Mouse (Mus musculus) intestine, postnatal 0 days (tissue): ENCODE measurements around the gene Lama5. TPM values are rescaled to one million over a fixed set of nuclear protein-coding genes. Genes with fewer than 3 reads are reported as not detected.

Experiments used
- ATAC-seq: fragments of 200-750 bp; cut with Nextera tagmentation; 2 replicates; pipeline ENCODE4 v1.8.0; 2017; ENCODE audit warnings: mild to moderate bottlenecking, moderate TSS enrichment, moderate library complexity
- H3K27ac ChIP-seq: fragments of 300-500 bp; sonication (generic); 2 replicates; pipeline ENCODE4 v1.5.1; 2014; ENCODE audit warnings: mild to moderate bottlenecking, low read depth, low read length, moderate library complexity
- H3K27me3 ChIP-seq: fragments of 300-500 bp; sonication (generic); replicated peaks from 2 replicates; pipeline ENCODE4 v1.6.1; 2014; ENCODE audit warnings: low read length, mixed read lengths; ENCODE audit not compliant: control insufficient read depth, insufficient read depth
- H3K36me3 ChIP-seq: fragments of 300-500 bp; sonication (generic); 2 replicates; pipeline ENCODE4 v1.6.1; 2014; ENCODE audit warnings: mild to moderate bottlenecking, moderate library complexity; ENCODE audit not compliant: control insufficient read depth, insufficient read depth
- H3K4me1 ChIP-seq: fragments of 300-500 bp; sonication (generic); replicated peaks from 2 replicates; pipeline ENCODE4 v1.6.1; 2014; ENCODE audit warnings: antibody characterized with exemption, low read length, mixed read lengths; ENCODE audit not compliant: control insufficient read depth, insufficient read depth
- H3K4me2 ChIP-seq: fragments of 300-500 bp; sonication (generic); replicated peaks from 2 replicates; pipeline ENCODE4 v1.6.1; 2014; ENCODE audit warnings: low read depth, mild to moderate bottlenecking, moderate library complexity
- H3K4me3 ChIP-seq: fragments of 300-500 bp; sonication (generic); 2 replicates; pipeline ENCODE4 v1.5.1; 2014; ENCODE audit warnings: low read depth, low read length
- H3K9ac ChIP-seq: fragments of 300-500 bp; sonication (generic); 2 replicates; pipeline ENCODE4 v1.6.1; 2014; ENCODE audit warnings: mild to moderate bottlenecking, low read depth, low read length
- H3K9me3 ChIP-seq: fragments of 300-500 bp; sonication (generic); 2 replicates; pipeline ENCODE4 v1.6.1; 2016; ENCODE audit warnings: mixed run types; ENCODE audit not compliant: control insufficient read depth
- CTCF ChIP-seq: sonication (generic); IDR thresholded peaks from 2 replicates; pipeline ENCODE4 v1.5.1; 2016; ENCODE audit warnings: low read depth, mild to moderate bottlenecking, control low read depth, antibody characterized with exemption, moderate library complexity
- WGBS: fragments of 180-500 bp; shearing (Covaris S2); extraction: QIAGEN DNeasy Blood & Tissue Kit; methylation state at CpG from one replicate; pipeline ENCODE4 v1.1.7; 2014; 5-methylcytosine and 5-hydroxymethylcytosine counted together
- polyA plus RNA-seq: library from polyadenylated mRNA; unstranded; fragments of >200 nt; fragmentation: Nextera tagmentation; extraction: Ambion mirVana; gene quantifications from 2 replicates; pipeline ENCODE4 v1.2.1, GENCODE M21; 2015

Lama5 gene
- polyA plus RNA-seq, 1 experiment from 2014 or later = 19.8 TPM

DNA sequence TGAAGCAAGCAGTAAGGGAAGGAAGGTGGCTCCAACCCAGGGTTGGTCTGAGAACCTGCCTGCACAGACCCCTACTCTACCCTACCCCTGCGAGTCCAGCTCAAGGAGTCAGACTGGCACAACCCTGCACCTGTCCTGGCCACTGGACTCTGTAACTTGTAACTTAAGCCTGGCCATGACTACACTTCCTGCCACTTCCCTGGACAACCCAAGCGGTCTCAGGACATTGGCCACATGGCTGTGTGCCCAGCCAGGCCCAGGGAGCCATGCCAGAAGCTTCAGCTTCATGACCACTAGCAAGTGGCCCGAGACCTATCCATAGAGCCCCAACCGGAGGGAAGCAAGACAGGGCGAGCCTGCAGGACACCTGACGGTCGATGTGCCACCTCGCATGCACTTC, 8.1 kb downstream of the Lama5 start:
- Histone ChIP-seq H3K9me3 (no peaks in the 10 kb centered on the region), H3K27me3 (no peaks in the 10 kb centered on the region), H3K36me3 (no peaks in the 10 kb centered on the region), H3K4me2 (no peak overlapping the region), H3K9ac (no peak overlapping the region), H3K27ac (peak overlapping the region; percentile 41; the same call in 1 of the 2 replicates), H3K4me1 (peaks cover 20% of the 10 kb centered on the region), H3K4me3 (no peak overlapping the region)
- WGBS = 85% methylated on average over 8 of the region's 8 CpGs
- no peak for ATAC-seq
- TF ChIP-seq CTCF = no peak

DNA sequence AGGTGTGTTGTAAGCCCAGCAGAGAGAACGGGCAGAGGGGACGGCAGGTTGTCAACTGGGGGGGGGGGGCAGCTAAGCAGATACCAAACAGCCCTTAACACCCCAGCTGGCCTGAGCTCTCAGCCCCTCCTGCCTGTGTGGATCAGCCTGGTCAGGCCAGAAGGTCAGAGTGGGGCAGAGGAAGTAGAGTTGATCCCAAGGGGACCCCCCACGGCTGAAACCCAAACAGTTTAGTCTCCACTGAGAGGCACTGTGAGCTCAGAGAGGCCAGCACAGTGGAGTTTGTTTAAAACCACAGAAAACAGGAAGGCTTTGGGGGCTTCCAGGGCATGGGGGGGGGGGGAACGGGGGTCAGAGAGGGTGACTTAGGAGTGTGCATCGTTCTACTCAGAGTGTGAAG, 8.7 kb downstream of the Lama5 start:
- no peaks in the 10 kb centered on the region for H3K36me3 ChIP-seq
- WGBS = 53% methylated on average over 5 of the region's 5 CpGs
- 0 out of 2 replicates have a peak, but pooled peaks cover 3% of the 10 kb centered on the region for H3K9me3 ChIP-seq
- H3K27ac ChIP-seq = no peak overlapping the region
- H3K4me1 ChIP-seq = peaks cover 20% of the 10 kb centered on the region
- H3K4me2 ChIP-seq = no peak overlapping the region
- no peaks in the 10 kb centered on the region for H3K27me3 ChIP-seq
- no peak overlapping the region for H3K4me3 ChIP-seq
- H3K9ac ChIP-seq = no peak overlapping the region
- ATAC-seq = no peak
- no peak for TF ChIP-seq CTCF

DNA sequence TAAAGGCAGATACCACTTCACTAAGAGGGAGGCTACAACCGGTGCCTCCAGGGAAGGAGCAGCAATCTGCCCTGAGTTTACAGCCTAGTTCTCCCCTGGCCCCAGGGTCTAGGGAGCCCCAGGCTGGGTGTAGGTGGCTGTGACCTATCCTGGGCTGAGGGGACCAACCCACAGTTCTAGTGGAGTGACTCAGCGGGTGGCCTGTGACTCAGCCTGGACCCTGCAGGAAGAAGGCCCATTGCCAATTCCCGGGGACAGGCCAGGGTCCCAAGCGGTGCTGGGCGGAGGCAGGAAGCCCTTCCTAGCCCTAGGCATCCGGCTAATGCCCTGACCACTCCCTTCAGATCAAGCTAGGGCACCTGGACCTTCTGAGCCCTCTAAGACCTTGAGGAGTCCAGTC, 9.7 kb downstream of the Lama5 start:
- no peak overlapping the region for H3K27ac ChIP-seq
- H3K9me3 ChIP-seq = 0 out of 2 replicates have a peak, but pooled peaks cover 3% of the 10 kb centered on the region
- 32% methylated on average over 6 of the region's 6 CpGs for WGBS
- H3K4me2 ChIP-seq = no peak overlapping the region
- TF ChIP-seq CTCF = no peak
- peak; percentile 37; the same call in 1 of the 2 replicates for ATAC-seq
- no peak overlapping the region for H3K9ac ChIP-seq
- no peak overlapping the region for H3K4me3 ChIP-seq
- no peaks in the 10 kb centered on the region for H3K27me3 ChIP-seq
- H3K36me3 ChIP-seq = no peaks in the 10 kb centered on the region
- H3K4me1 ChIP-seq = peaks cover 20% of the 10 kb centered on the region

DNA sequence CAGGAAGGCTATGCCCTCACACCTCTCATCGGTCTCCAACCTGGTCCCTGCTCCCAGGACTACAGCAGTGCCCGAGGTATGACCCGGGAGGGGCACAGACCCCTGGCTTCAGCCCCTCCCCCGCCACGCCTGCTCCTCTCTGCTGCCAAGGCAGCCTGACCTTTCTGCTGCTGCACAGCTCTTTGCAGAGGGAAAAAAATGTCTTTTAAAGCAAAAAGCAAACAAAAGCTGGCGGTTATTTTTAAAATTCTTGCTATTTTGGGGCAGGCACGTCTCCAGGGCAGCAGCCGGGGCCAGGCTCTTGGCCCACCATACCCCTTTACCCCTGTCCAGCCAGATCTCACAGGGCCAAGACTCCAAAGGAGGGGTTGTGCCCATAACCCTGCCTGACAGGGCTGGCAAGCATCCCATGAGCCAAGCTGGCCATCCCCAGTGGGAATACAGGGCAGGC, 10.6 kb downstream of the Lama5 start:
- H3K27ac ChIP-seq = peak overlapping the region; percentile 68; the same call in 1 of the 2 replicates
- no peak for ATAC-seq
- H3K4me1 ChIP-seq = peaks cover 17% of the 10 kb centered on the region
- no peak overlapping the region for H3K4me3 ChIP-seq
- 45% methylated on average over 8 of the region's 8 CpGs for WGBS
- H3K9me3 ChIP-seq = 0 out of 2 replicates have a peak, but pooled peaks cover 3% of the 10 kb centered on the region
- no peak overlapping the region for H3K9ac ChIP-seq
- H3K27me3 ChIP-seq = no peaks in the 10 kb centered on the region
- TF ChIP-seq CTCF = no peak
- no peak overlapping the region for H3K4me2 ChIP-seq
- H3K36me3 ChIP-seq = no peaks in the 10 kb centered on the region

DNA sequence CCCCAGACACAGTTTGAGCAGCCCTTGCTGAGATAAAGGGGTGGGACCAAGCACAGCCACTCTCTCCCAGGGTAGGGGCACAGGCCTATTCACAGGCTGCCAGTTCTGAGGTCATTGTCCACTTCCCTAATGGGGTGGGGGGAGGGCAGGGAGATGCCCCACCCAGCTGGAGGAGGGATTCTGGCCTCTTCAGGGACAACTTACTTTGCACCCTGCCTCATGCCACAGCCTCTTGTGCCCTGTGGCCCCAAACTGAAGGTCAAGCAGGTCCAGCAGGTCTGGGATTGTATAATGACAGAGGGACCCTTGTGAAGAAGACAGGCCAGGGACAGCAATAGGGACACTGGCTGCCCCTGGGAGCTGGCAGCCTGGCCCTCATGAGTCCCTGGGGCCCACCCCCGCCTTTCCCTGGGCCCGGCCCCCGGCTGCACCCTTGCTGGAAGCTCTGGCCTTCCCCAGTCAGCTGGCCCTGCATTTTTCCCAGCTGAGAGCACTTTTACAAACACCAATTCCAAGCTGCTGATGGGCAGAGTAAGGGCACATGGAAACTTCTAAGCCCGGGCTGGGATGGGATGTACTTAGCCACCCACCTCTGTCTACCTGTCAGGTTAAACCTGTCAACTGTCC, 11.2 kb downstream of the Lama5 start:
- Histone ChIP-seq H3K27ac (peak overlapping the region; percentile 68), H3K9ac (no peak overlapping the region), H3K4me3 (no peak overlapping the region), H3K4me1 (peaks cover 16% of the 10 kb centered on the region), H3K36me3 (no peaks in the 10 kb centered on the region), H3K4me2 (no peak overlapping the region), H3K27me3 (no peaks in the 10 kb centered on the region), H3K9me3 (0 out of 2 replicates have a peak, but pooled peaks cover 3% of the 10 kb centered on the region)
- 25% methylated on average over 4 of the region's 4 CpGs for WGBS
- ATAC-seq = peak; percentile 60
- no peak for TF ChIP-seq CTCF

DNA sequence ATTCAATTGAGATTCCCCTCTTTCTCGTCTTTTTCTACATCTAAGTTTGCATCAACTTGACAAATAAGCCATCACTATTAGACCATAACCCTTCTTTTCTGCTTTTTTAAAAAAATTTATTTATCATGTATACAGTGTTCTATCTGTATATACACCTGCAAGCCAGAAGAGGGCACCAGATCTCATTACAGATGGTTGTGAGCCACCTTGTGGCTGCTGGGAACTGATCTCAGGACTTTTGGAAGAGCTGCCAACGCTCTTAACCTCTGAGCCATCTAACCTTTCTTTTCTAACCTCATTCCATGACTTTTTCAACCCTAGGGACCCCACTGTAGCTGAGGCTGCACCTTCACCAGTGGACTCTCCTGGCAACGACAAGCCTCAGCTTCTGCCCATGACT, 13.4 kb downstream of the Lama5 start:
- no peaks in the 10 kb centered on the region for H3K36me3 ChIP-seq
- H3K9me3 ChIP-seq = 0 out of 2 replicates have a peak, but pooled peaks cover 3% of the 10 kb centered on the region
- no peak for ATAC-seq
- TF ChIP-seq CTCF = peak; percentile 49
- H3K9ac ChIP-seq = no peak overlapping the region
- no peak overlapping the region for H3K4me2 ChIP-seq
- no peaks in the 10 kb centered on the region for H3K27me3 ChIP-seq
- no peak overlapping the region for H3K27ac ChIP-seq
- H3K4me1 ChIP-seq = peaks cover 16% of the 10 kb centered on the region
- WGBS = 92% methylated on average over 3 of the region's 3 CpGs
- no peak overlapping the region for H3K4me3 ChIP-seq
